Mouse (Mus musculus): ENCODE measurements around the gene Lclat1.

Gene Lclat1

DNA sequence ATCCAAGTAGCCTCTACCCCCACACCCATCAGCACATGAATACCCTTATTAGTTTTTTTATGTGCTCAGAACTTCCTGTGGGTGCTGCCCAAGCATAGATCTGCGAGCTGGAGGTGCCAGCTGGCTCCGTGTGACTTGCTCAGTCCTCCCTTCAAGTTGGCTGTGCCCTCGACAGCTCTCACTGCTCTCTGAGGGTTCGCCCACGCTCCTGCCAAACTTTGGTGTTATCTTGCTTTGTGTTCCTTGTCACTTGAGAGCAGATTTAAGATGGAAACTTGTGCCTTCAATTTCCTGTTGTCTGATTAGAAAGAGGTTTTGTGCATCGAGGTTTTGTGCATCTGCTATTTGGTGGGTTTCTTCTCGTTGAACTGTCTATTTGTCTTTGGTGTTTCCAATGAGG, 114.3 kb downstream of the Lclat1 start:
- Histone ChIP-seq H3K4me1 (replicated peaks; ENCODE audit: low read depth, low read length) (peaks cover 9% of the 10 kb centered on the region), H3K36me3 (ENCODE audit: insufficient read depth, low read length) (no peaks in the 10 kb centered on the region), H3K27me3 (ENCODE audit: insufficient read depth, low read length) (no peaks in the 10 kb centered on the region), H3K4me3 (replicated peaks; ENCODE audit: low read length) (no peak overlapping the region), H3K9me3 (ENCODE audit: low read length) (no peaks in the 10 kb centered on the region)
- no peak for TF ChIP-seq POU5F1 (IDR thresholded peaks at IDR 0.05; ENCODE audit: borderline replicate concordance, low read length)
- no peak for TF ChIP-seq CTCF (conservative IDR thresholded peaks at IDR 0.05; ENCODE audit: low read length)
- no peak for TF ChIP-seq NANOG (IDR thresholded peaks at IDR 0.05; ENCODE audit: borderline replicate concordance, low read length)

GRCm38 (mm10) chr17:73225442-73225841, 117.7 kb downstream of the Lclat1 start:
- H3K4me1 ChIP-seq (replicated peaks; ENCODE audit: low read depth, low read length): peaks cover 17% of the 10 kb centered on the region
- H3K36me3 ChIP-seq (ENCODE audit: insufficient read depth, low read length): no peaks in the 10 kb centered on the region
- TF ChIP-seq CTCF (conservative IDR thresholded peaks at IDR 0.05; ENCODE audit: low read length): no peak
- TF ChIP-seq POU5F1 (IDR thresholded peaks at IDR 0.05; ENCODE audit: borderline replicate concordance, low read length): no peak
- TF ChIP-seq NANOG (IDR thresholded peaks at IDR 0.05; ENCODE audit: borderline replicate concordance, low read length): no peak
- H3K4me3 ChIP-seq (replicated peaks; ENCODE audit: low read length): no peak overlapping the region
- H3K27me3 ChIP-seq (ENCODE audit: insufficient read depth, low read length): no peaks in the 10 kb centered on the region
- H3K9me3 ChIP-seq (ENCODE audit: low read length): 0 out of 2 replicates have a peak, but pooled peaks cover 4% of the 10 kb centered on the region

DNA sequence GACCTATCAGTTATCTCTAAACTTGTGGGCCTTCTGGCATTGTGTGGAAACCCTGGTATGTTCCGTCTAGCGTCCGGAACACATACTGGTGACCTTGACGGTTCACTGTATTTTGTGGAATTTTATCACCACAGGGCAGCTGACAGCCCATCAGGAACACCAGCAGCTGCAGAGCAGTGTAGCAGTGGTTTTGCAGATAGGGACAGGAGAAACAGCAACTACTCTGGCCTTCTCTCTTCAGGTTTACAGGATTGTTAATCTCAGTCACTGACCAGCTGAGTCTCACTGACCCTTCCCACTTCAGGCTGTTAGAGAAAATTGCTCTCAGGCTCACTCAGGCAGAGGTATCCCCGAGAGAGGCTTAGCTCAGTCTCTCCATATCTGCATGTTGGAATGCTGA, 118.2 kb downstream of the Lclat1 start:
- H3K36me3 ChIP-seq (ENCODE audit: insufficient read depth, low read length): no peaks in the 10 kb centered on the region
- H3K27me3 ChIP-seq (ENCODE audit: insufficient read depth, low read length): no peaks in the 10 kb centered on the region
- 0 out of 2 replicates have a peak, but pooled peaks cover 4% of the 10 kb centered on the region for H3K9me3 ChIP-seq (ENCODE audit: low read length)
- H3K4me3 ChIP-seq (replicated peaks; ENCODE audit: low read length): no peak overlapping the region
- peaks cover 17% of the 10 kb centered on the region for H3K4me1 ChIP-seq (replicated peaks; ENCODE audit: low read depth, low read length)
- TF ChIP-seq NANOG (IDR thresholded peaks at IDR 0.05; ENCODE audit: borderline replicate concordance, low read length) (no peak), CTCF (conservative IDR thresholded peaks at IDR 0.05; ENCODE audit: low read length) (no peak), POU5F1 (IDR thresholded peaks at IDR 0.05; ENCODE audit: borderline replicate concordance, low read length) (no peak)

- H3K36me3 ChIP-seq (ENCODE audit: insufficient read depth, low read length): no peaks in the 10 kb centered on the region
- 0 out of 2 replicates have a peak, but pooled peaks cover 4% of the 10 kb centered on the region for H3K9me3 ChIP-seq (ENCODE audit: low read length)
- peaks cover 13% of the 10 kb centered on the region; the same call in 1 of the 2 replicates for H3K4me1 ChIP-seq (replicated peaks; ENCODE audit: low read depth, low read length)
- no peak for TF ChIP-seq POU5F1 (IDR thresholded peaks at IDR 0.05; ENCODE audit: borderline replicate concordance, low read length)
- no peak for TF ChIP-seq NANOG (IDR thresholded peaks at IDR 0.05; ENCODE audit: borderline replicate concordance, low read length)
- TF ChIP-seq CTCF (conservative IDR thresholded peaks at IDR 0.05; ENCODE audit: low read length): no peak
- no peak overlapping the region for H3K4me3 ChIP-seq (replicated peaks; ENCODE audit: low read length)
- no peaks in the 10 kb centered on the region for H3K27me3 ChIP-seq (ENCODE audit: insufficient read depth, low read length)
Observed at GRCm38 (mm10) chr17:73226595-73226994, 118.8 kb downstream of the Lclat1 start.

DNA sequence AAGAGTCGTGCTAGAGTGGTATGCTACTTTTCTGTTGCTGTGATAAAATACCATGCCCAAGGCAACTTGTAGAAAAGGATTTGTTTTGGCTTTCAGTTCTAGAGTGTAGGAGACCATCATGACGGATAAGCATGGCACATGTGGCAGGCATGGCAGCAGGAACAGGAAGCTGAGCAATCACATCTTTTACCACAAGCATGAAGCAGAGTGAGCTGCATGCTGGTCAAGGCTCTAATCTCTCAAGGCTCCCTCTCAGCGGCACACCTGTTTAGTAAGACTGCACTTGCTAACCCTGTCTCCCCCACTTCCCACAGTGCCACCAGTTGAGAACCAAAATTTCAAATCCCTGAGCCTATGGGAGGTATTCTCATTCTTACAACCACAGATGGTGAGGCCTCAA, 119.6 kb downstream of the Lclat1 start:
- H3K36me3 ChIP-seq (ENCODE audit: insufficient read depth, low read length): no peaks in the 10 kb centered on the region
- H3K9me3 ChIP-seq (ENCODE audit: low read length): 0 out of 2 replicates have a peak, but pooled peaks cover 4% of the 10 kb centered on the region
- no peak overlapping the region for H3K4me3 ChIP-seq (replicated peaks; ENCODE audit: low read length)
- H3K27me3 ChIP-seq (ENCODE audit: insufficient read depth, low read length): no peaks in the 10 kb centered on the region
- TF ChIP-seq CTCF (conservative IDR thresholded peaks at IDR 0.05; ENCODE audit: low read length): no peak
- TF ChIP-seq NANOG (IDR thresholded peaks at IDR 0.05; ENCODE audit: borderline replicate concordance, low read length): no peak
- TF ChIP-seq POU5F1 (IDR thresholded peaks at IDR 0.05; ENCODE audit: borderline replicate concordance, low read length): no peak
- H3K4me1 ChIP-seq (replicated peaks; ENCODE audit: low read depth, low read length): peaks cover 13% of the 10 kb centered on the region; the same call in 1 of the 2 replicates

DNA sequence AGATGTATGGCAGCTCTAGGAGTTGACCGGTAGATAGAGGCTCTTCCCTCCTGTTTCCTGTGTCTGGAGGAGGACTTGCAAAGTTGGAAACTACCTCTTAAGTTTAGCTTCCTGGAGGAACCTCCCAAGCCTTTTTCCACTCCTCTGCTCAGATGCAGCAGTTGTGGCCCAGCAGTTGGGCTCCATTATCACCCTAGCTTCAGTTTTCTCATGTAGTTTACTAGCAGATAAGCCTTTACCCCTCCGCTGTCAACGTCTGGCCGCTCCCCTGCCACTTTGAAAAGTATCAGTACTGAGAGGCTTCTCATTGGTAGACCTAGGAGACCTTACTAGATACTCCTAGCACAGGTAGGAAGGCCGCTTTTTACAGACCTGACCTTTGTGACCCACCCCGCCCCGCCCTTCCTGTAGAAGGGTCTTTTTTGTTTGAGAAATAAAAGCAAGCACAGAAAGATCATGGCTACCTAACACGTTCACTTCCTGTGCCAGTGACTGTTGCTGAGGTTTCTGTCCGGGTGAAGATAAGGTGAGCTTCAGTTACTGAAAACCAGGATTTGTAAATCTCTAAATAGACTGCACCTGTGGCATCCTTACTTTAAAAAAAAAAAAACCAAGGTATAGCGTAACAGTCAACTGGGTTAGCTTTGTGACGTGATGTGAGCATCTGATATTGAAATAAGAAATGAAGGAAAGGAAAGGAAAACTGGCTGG, 121.8 kb downstream of the Lclat1 start:
- Histone ChIP-seq H3K4me3 (replicated peaks; ENCODE audit: low read length) (no peak overlapping the region), H3K4me1 (replicated peaks; ENCODE audit: low read depth, low read length) (peaks cover 8% of the 10 kb centered on the region; the same call in 1 of the 2 replicates)
- no peak for TF ChIP-seq NANOG (IDR thresholded peaks at IDR 0.05; ENCODE audit: borderline replicate concordance, low read length)
- no peak for TF ChIP-seq POU5F1 (IDR thresholded peaks at IDR 0.05; ENCODE audit: borderline replicate concordance, low read length)
- no peak for TF ChIP-seq CTCF (conservative IDR thresholded peaks at IDR 0.05; ENCODE audit: low read length)

DNA sequence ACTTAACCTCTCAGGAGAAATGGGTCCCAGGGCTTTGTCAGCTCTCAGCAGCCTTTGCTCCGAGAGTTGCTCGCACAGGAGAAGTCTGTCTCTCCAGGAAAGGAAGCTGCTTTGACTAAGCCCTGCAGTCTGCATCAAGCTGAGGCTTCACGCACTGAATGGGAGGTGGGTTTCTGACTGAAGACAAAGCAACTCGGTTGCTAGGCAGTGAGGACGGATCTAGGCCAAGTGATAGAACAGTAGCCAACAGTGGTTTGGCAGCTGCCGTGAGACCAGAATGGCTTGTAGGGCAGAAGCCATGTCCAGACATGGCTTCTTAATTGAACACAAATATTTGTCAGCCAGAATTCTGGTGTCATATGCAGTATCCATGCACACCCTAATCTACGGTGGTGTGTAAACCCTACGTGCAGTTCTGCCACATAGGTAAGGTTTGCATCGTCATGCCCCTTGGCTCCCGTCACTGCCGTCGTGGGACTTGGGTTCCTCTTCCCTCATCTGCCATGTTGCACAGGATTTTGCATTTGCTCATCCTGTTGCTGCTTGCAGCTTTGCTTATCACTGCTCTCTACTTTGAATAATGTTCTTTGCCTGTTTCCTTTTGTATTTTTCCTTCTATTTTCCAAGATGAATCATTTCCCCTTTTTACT, 122.7 kb downstream of the Lclat1 start:
- TF ChIP-seq POU5F1 (IDR thresholded peaks at IDR 0.05; ENCODE audit: borderline replicate concordance, low read length): no peak
- no peak for TF ChIP-seq NANOG (IDR thresholded peaks at IDR 0.05; ENCODE audit: borderline replicate concordance, low read length)
- no peak for TF ChIP-seq CTCF (conservative IDR thresholded peaks at IDR 0.05; ENCODE audit: low read length)
- Histone ChIP-seq H3K36me3 (ENCODE audit: insufficient read depth, low read length) (no peaks in the 10 kb centered on the region), H3K9me3 (ENCODE audit: low read length) (0 out of 2 replicates have a peak, but pooled peaks cover 4% of the 10 kb centered on the region), H3K27me3 (ENCODE audit: insufficient read depth, low read length) (no peaks in the 10 kb centered on the region), H3K4me1 (replicated peaks; ENCODE audit: low read depth, low read length) (peaks cover 8% of the 10 kb centered on the region; the same call in 1 of the 2 replicates), H3K4me3 (replicated peaks; ENCODE audit: low read length) (no peak overlapping the region)

More for the DNA sequence above, 121.8 kb downstream of the Lclat1 start:
- H3K9me3 ChIP-seq (ENCODE audit: low read length): 0 out of 2 replicates have a peak, but pooled peaks cover 4% of the 10 kb centered on the region
- H3K27me3 ChIP-seq (ENCODE audit: insufficient read depth, low read length): no peaks in the 10 kb centered on the region
- no peaks in the 10 kb centered on the region for H3K36me3 ChIP-seq (ENCODE audit: insufficient read depth, low read length)

DNA sequence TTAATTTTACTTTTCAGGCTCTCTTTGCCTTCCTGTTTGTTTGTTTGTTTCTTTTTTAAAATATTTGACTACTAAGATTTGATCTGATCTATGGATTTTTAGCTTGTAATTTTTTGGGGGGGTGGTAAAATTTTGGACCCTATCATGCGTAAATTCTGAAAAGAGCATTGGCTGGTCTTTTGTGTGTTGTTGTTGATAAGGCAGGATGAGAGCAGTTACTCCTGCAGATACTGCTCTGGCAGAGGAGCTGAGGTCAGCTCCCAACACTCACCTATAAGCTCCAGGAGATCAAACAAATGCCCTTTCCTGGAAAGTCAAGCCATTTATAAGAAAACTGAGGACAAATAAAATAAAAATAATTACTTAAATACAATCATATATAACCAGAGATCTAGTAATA, 123.6 kb downstream of the Lclat1 start:
- Histone ChIP-seq H3K4me3 (replicated peaks; ENCODE audit: low read length) (no peak overlapping the region), H3K27me3 (ENCODE audit: insufficient read depth, low read length) (no peaks in the 10 kb centered on the region), H3K36me3 (ENCODE audit: insufficient read depth, low read length) (no peaks in the 10 kb centered on the region), H3K9me3 (ENCODE audit: low read length) (0 out of 2 replicates have a peak, but pooled peaks cover 4% of the 10 kb centered on the region), H3K4me1 (replicated peaks; ENCODE audit: low read depth, low read length) (peaks cover 8% of the 10 kb centered on the region; the same call in 1 of the 2 replicates)
- TF ChIP-seq POU5F1 (IDR thresholded peaks at IDR 0.05; ENCODE audit: borderline replicate concordance, low read length): no peak
- no peak for TF ChIP-seq CTCF (conservative IDR thresholded peaks at IDR 0.05; ENCODE audit: low read length)
- TF ChIP-seq NANOG (IDR thresholded peaks at IDR 0.05; ENCODE audit: borderline replicate concordance, low read length): no peak

All from E14TG2a.4 (cell line).